Mouse (Mus musculus): ENCODE results near the gene Sgo1. TPM values are rescaled to one million over a fixed set of nuclear protein-coding genes. Genes with fewer than 3 reads are reported as not detected.

The Sgo1 gene
- total RNA-seq, 2 experiments from 2014 or later, result 0.73 TPM; not detected in 1

DNA sequence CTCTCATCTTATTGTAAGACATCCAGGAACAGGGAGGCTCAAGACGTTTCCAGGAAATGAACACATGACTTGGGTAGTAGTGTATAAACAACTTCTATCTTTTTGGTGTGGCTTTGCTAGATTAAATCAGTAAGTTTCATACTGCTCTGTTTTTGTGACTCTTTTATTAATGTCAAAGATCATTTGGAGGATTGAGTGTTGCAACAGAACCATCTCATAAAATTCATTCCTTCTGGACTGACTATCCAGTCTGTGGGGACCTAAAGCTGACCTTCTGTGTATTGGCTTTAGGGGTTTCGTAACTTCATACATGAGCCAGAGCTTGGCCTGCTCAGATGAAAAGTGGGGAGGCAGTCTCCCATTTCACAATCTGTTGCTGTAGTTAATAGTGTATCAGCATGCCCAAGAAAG, 38.9 kb downstream of the Sgo1 start:
- no peak for DNase-seq

DNA sequence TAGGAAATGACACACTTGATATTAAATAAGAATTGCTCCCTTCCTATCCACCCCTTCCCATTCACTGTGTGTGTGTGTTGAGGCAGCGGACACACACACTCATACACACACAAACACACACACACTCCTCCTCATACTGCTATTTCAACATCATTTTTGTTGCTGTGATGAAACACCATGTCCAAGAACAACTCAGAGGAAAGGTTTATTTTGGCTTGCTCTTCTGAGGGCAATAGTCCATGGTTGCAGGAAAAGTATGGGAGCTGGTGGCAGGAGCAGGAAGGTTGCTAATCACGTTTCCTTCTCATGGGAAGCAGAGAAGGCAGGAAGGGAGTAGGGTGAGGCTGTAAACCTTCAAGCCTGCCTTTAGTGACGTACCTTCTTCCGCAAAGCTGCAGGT, 45.8 kb downstream of the Sgo1 start:
- no peak for DNase-seq

DNA sequence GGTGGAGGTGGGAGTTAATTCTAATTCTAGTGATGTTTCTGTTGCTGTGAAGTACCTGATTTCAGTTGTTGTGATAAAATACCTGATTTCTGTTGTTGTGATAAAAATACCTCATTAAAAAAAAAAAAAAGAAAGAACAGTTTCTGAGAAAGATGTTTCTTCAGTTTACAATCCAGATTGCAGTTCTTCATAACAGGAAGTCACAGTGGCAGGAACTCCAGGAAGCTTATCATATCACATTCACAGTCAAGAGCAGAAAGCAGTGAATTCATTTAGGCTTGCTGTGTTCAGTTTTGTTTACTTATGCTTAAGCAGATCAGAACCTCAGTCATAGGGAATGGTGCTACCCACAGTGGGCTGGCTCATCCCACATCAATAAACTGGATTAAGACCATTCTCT, 57.8 kb downstream of the Sgo1 start:
- DNase-seq, result no peak

DNA sequence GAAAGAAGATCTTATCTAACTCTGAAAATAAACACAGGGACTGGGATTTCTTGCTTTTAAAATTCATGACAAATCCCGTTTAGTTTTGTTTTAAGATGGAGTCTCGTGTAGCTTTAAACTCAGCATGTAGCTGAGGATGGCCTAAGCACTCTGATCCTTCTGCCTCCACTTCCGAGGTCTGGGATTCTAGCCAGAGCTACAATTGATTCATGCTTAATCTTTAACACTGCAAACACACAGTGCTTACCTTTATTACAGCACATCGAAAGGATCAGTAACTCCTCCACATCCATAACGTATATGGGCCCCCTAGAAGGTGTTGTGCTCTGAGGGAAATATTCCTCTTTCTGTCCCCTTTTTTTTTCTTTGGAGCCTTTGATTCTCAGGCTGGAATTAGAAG, 61.0 kb downstream of the Sgo1 start:
- no peak for DNase-seq

DNA sequence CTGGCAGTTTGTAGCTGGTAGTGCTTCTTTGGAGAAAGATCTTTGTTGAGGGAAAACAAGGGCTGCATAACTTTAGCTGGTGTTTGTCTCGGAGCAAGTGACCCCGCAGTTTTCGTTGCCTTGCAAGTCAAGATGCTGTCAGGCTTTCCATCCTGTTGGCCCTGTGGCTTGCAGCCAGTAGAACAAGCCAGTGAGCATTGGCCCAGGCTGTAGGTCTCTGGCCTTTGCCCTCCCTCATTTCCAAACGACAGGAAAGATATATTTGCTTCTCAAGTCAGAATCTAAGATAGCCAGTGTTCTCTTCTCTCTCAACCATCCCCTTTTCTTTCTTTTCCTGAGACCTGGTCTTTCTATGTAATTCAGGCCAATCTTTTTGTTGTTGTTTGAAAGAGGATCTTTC, 61.6 kb downstream of the Sgo1 start:
- no peak for DNase-seq

DNA sequence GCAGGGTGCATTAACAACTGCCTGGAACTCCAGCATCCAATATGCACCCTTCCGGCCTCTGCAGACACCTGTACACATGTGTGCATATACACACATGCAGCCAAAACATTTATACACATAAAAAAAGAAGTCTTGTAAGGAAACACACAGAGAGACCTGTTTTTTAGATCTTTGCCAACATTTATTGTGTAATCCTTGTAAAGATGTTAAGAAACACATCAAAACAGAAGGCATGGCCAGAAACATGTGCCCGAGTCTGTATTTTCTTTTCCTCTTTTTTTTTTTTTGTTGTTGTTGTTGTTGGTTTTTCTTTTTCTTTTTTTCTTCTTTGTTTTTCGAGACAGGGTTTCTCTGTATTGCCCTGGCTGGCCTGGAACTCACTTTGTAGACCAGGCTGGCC, 63.0 kb downstream of the Sgo1 start:
- DNase-seq, result no peak

Other genes starting within 250 kb of the Sgo1 start
- gene Efhb, start 226.0 kb downstream of the Sgo1 start, total RNA-seq (2021), result under 1 TPM in 1 of 2 experiments, not detected in 1; 0.40 TPM
- gene Rab5a, start 210.1 kb downstream of the Sgo1 start, total RNA-seq (2021), result 100 to 1,000 TPM; 123 to 127 TPM
- gene Pp2d1, start 149.9 kb downstream of the Sgo1 start, total RNA-seq (2021), result not detected
- gene Kat2b, start 122.5 kb downstream of the Sgo1 start, total RNA-seq (2021), result 10 to 100 TPM; 15.0 to 18.8 TPM
- gene Sult1c2, start 157.0 kb upstream of the Sgo1 start, total RNA-seq (2021), result not detected